Mouse (Mus musculus): Measurements from ENCODE around the gene Frmd4b. TPM values are rescaled to one million over a fixed set of nuclear protein-coding genes. Genes with fewer than 3 reads are reported as not detected.

Frmd4b gene
- total and polyA plus RNA-seq, 3 experiments = 0.13 to 0.70 (median 0.13) TPM

- DNase-seq (ENCODE audit: extremely low read depth) = no peak
- TF ChIP-seq POLR2A (IDR thresholded peaks at IDR 0.05; ENCODE audit: low read depth, low read length) = no peak
- TF ChIP-seq MEF2A (IDR thresholded peaks at IDR 0.05; ENCODE audit: borderline replicate concordance, low read depth, low read length) = no peak
- TF ChIP-seq KAT2A (IDR thresholded peaks at IDR 0.05; ENCODE audit: insufficient replicate concordance, low read length) = no peak
- TF ChIP-seq E2F4 (IDR thresholded peaks at IDR 0.05; ENCODE audit: insufficient replicate concordance, low read depth, low read length) = no peak
- Histone ChIP-seq H3K36me3 (replicated peaks in 1 of 2; ENCODE audit: control insufficient read depth in 1 of 2, insufficient read depth in 1 of 2, low read length in 1 of 2) (no peaks in the 10 kb centered on the region), H3K4me1 (ENCODE audit: control insufficient read depth in 1 of 2, insufficient read depth in 2 of 2) (peaks cover 21 to 70% of the 10 kb centered on the region in 2 experiments), H3K4me3 (replicated peaks in 1 of 3; ENCODE audit: low read depth in 2 of 3, low read length in 2 of 3, poor library complexity in 1 of 3) (no peak overlapping the region), H3K79me2 (replicated peaks; ENCODE audit: control insufficient read depth, extremely low read depth, insufficient read depth, poor library complexity, severe bottlenecking) (no peaks in the 10 kb centered on the region), H3K9ac (ENCODE audit: insufficient read depth, low read depth) (no peak overlapping the region), H3K9me3 (replicated peaks; ENCODE audit: low read length) (no peaks in the 10 kb centered on the region), H3K27ac (ENCODE audit: insufficient read depth, low read depth) (no peak overlapping the region), H3K27me3 (replicated peaks) (no peaks in the 10 kb centered on the region), H3K4me2 (ENCODE audit: insufficient read depth, low read depth, poor library complexity, severe bottlenecking) (no peak overlapping the region)
- in situ Hi-C loops (cut with MboI; ENCODE audit: low pct_ligation_motif_present, low pct_unique_long_range_greater_than_20kb, low sequenced_read_pairs) (loop anchor here (10.0 kb wide), 1 partner anchor 112 kb away; no protein-coding TSS in a partner anchor), dilution Hi-C loops (cut with MboI; ENCODE audit: extremely low pct_ligation_motif_present, extremely low pct_unique_long_range_greater_than_20kb, low sequenced_read_pairs) (no loop called here)
These were observed 324.4 kb downstream of the Frmd4b start for GRCm38 (mm10) chr6:97292894-97293293.

GRCm38 (mm10) chr6:97292096-97292495, 325.2 kb downstream of the Frmd4b start:
- Histone ChIP-seq H3K79me2 (replicated peaks; ENCODE audit: control insufficient read depth, extremely low read depth, insufficient read depth, poor library complexity, severe bottlenecking) (no peaks in the 10 kb centered on the region), H3K4me1 (ENCODE audit: control insufficient read depth in 1 of 2, insufficient read depth in 2 of 2) (peaks cover 21 to 70% of the 10 kb centered on the region in 2 experiments)
- no peak for TF ChIP-seq RCOR1 (conservative IDR thresholded peaks at IDR 0.05; ENCODE audit: low read depth, low read length)
- TF ChIP-seq CHD1 (IDR thresholded peaks at IDR 0.05; ENCODE audit: low read depth, low read length) = no peak
- no peak for TF ChIP-seq MEF2A (IDR thresholded peaks at IDR 0.05; ENCODE audit: borderline replicate concordance, low read depth, low read length)
- TF ChIP-seq IRF4 (IDR thresholded peaks at IDR 0.05; ENCODE audit: low read depth, low read length) = no peak
- TF ChIP-seq USF1 (IDR thresholded peaks at IDR 0.05; ENCODE audit: low read depth, low read length) = no peak
- TF ChIP-seq USF2 (conservative IDR thresholded peaks at IDR 0.05; ENCODE audit: low read depth, low read length) = no peak

GRCm38 (mm10) chr6:97291159-97291908, 326.0 kb downstream of the Frmd4b start:
- dilution Hi-C loops (cut with MboI; ENCODE audit: extremely low pct_ligation_motif_present, extremely low pct_unique_long_range_greater_than_20kb, low sequenced_read_pairs) (no loop called here), in situ Hi-C loops (cut with MboI; ENCODE audit: low pct_ligation_motif_present, low pct_unique_long_range_greater_than_20kb, low sequenced_read_pairs) (loop anchor here (10.0 kb wide), 1 partner anchor 113 kb away; no protein-coding TSS in a partner anchor)
- H3K4me2 ChIP-seq (ENCODE audit: insufficient read depth, low read depth, poor library complexity, severe bottlenecking) = no peak overlapping the region
- H3K4me1 ChIP-seq (ENCODE audit: control insufficient read depth in 1 of 2, insufficient read depth in 2 of 2) = peaks cover 21 to 63% of the 10 kb centered on the region in 2 experiments
- no peaks in the 10 kb centered on the region for H3K27me3 ChIP-seq (replicated peaks)
- DNase-seq (ENCODE audit: extremely low read depth) = no peak
- TF ChIP-seq USF2 (conservative IDR thresholded peaks at IDR 0.05; ENCODE audit: low read depth, low read length) = no peak
- TF ChIP-seq SMC3 (IDR thresholded peaks at IDR 0.05; ENCODE audit: low read depth, low read length) = no peak
- TF ChIP-seq CHD2 (IDR thresholded peaks at IDR 0.05; ENCODE audit: low read length) = no peak
- TF ChIP-seq ZMIZ1 (IDR thresholded peaks at IDR 0.05; ENCODE audit: low read depth, low read length) = no peak
- no peak for TF ChIP-seq POLR2A (IDR thresholded peaks at IDR 0.05; ENCODE audit: low read depth, low read length)
- TF ChIP-seq JUND (conservative IDR thresholded peaks at IDR 0.05; ENCODE audit: low read depth, low read length) = no peak
- no peak for TF ChIP-seq NELFE (IDR thresholded peaks at IDR 0.05; ENCODE audit: low read depth, low read length)
- no peak for TF ChIP-seq RCOR1 (conservative IDR thresholded peaks at IDR 0.05; ENCODE audit: low read depth, low read length)
- no peak for TF ChIP-seq POLR2AphosphoS2 (IDR thresholded peaks at IDR 0.05; ENCODE audit: low read depth, low read length)
- TF ChIP-seq JUN (IDR thresholded peaks at IDR 0.05; ENCODE audit: insufficient read depth, low read depth, low read length) = no peak
- TF ChIP-seq ZKSCAN1 (IDR thresholded peaks at IDR 0.05; ENCODE audit: borderline replicate concordance, low read depth, low read length) = no peak
- no peak for TF ChIP-seq ZNF384 (IDR thresholded peaks at IDR 0.05; ENCODE audit: low read depth, low read length)
- TF ChIP-seq NRF1 (IDR thresholded peaks at IDR 0.05; ENCODE audit: low read depth, low read length) = no peak
- no peak for TF ChIP-seq MAFK (IDR thresholded peaks at IDR 0.05; ENCODE audit: insufficient replicate concordance, low read length)
- no peak for TF ChIP-seq MEF2A (IDR thresholded peaks at IDR 0.05; ENCODE audit: borderline replicate concordance, low read depth, low read length)
- no peaks in the 10 kb centered on the region for H3K36me3 ChIP-seq (replicated peaks in 1 of 2; ENCODE audit: control insufficient read depth in 1 of 2, insufficient read depth in 1 of 2, low read length in 1 of 2)
- no peaks in the 10 kb centered on the region for H3K9me3 ChIP-seq (replicated peaks; ENCODE audit: low read length)
- H3K27ac ChIP-seq (ENCODE audit: insufficient read depth, low read depth) = no peak overlapping the region
- no peak overlapping the region for H3K4me3 ChIP-seq (replicated peaks in 1 of 3; ENCODE audit: low read depth in 2 of 3, low read length in 2 of 3, poor library complexity in 1 of 3)
- H3K79me2 ChIP-seq (replicated peaks; ENCODE audit: control insufficient read depth, extremely low read depth, insufficient read depth, poor library complexity, severe bottlenecking) = no peaks in the 10 kb centered on the region
- H3K9ac ChIP-seq (ENCODE audit: insufficient read depth, low read depth) = no peak overlapping the region

More at GRCm38 (mm10) chr6:97292096-97292495, 325.2 kb downstream of the Frmd4b start:
- no peak overlapping the region for H3K9ac ChIP-seq (ENCODE audit: insufficient read depth, low read depth)
- in situ Hi-C loops (cut with MboI; ENCODE audit: low pct_ligation_motif_present, low pct_unique_long_range_greater_than_20kb, low sequenced_read_pairs) (loop anchor here (10.0 kb wide), 1 partner anchor 113 kb away; no protein-coding TSS in a partner anchor), dilution Hi-C loops (cut with MboI; ENCODE audit: extremely low pct_ligation_motif_present, extremely low pct_unique_long_range_greater_than_20kb, low sequenced_read_pairs) (no loop called here)
- no peak overlapping the region for H3K4me2 ChIP-seq (ENCODE audit: insufficient read depth, low read depth, poor library complexity, severe bottlenecking)
- no peak for DNase-seq (ENCODE audit: extremely low read depth)
- no peak overlapping the region for H3K27ac ChIP-seq (ENCODE audit: insufficient read depth, low read depth)
- H3K27me3 ChIP-seq (replicated peaks) = no peaks in the 10 kb centered on the region
- no peak overlapping the region for H3K4me3 ChIP-seq (replicated peaks in 1 of 3; ENCODE audit: low read depth in 2 of 3, low read length in 2 of 3, poor library complexity in 1 of 3)
- no peaks in the 10 kb centered on the region for H3K9me3 ChIP-seq (replicated peaks; ENCODE audit: low read length)
- no peaks in the 10 kb centered on the region for H3K36me3 ChIP-seq (replicated peaks in 1 of 2; ENCODE audit: control insufficient read depth in 1 of 2, insufficient read depth in 1 of 2, low read length in 1 of 2)

All from CH12.LX (cell line).